Mouse (Mus musculus): Measurements from ENCODE around the gene Cyp2s1.

The Cyp2s1 gene

GRCm38 (mm10) chr7:25816241-25816919 lies at the start of gene Cyp2s1:
Cyp2s1 (minus strand) TSS chr7:25816913.
- DNase-seq (ENCODE audit: low spot score in 2 of 2): peak; percentile 39 to 41

GRCm38 (mm10) chr7:25864861-25865260 lies 48.1 kb upstream of the Cyp2s1 start:
- no peak for DNase-seq (ENCODE audit: low spot score in 2 of 2)

- DNase-seq (ENCODE audit: low spot score in 2 of 2): no peak
Measured at GRCm38 (mm10) chr7:25863756-25864155, 47.0 kb upstream of the Cyp2s1 start.

GRCm38 (mm10) chr7:25862365-25862764 lies 45.7 kb upstream of the Cyp2s1 start:
- no peak for DNase-seq (ENCODE audit: low spot score in 2 of 2)

GRCm38 (mm10) chr7:25859962-25860870 lies 43.5 kb upstream of the Cyp2s1 start:
- DNase-seq (ENCODE audit: low spot score in 2 of 2): no peak

GRCm38 (mm10) chr7:25855082-25855481 lies 38.4 kb upstream of the Cyp2s1 start:
- peak; percentile 29 to 69 for DNase-seq (ENCODE audit: low spot score in 2 of 2)

- peak; percentile 24 to 25 for DNase-seq (ENCODE audit: low spot score in 2 of 2)
Measured at GRCm38 (mm10) chr7:25848444-25848812, 31.7 kb upstream of the Cyp2s1 start.

GRCm38 (mm10) chr7:25847722-25848443 lies 31.2 kb upstream of the Cyp2s1 start:
- peak; percentile 88 to 93 for DNase-seq (ENCODE audit: low spot score in 2 of 2)

GRCm38 (mm10) chr7:25844885-25845284 lies 28.2 kb upstream of the Cyp2s1 start:
- DNase-seq (ENCODE audit: low spot score in 2 of 2): no peak

- DNase-seq (ENCODE audit: low spot score in 2 of 2): no peak
Measured at GRCm38 (mm10) chr7:25844423-25844822, 27.7 kb upstream of the Cyp2s1 start.

GRCm38 (mm10) chr7:25843492-25843891 lies 26.8 kb upstream of the Cyp2s1 start:
- no peak for DNase-seq (ENCODE audit: low spot score in 2 of 2)

GRCm38 (mm10) chr7:25840908-25841307 lies 24.2 kb upstream of the Cyp2s1 start:
- no peak for DNase-seq (ENCODE audit: low spot score in 2 of 2)

- no peak for DNase-seq (ENCODE audit: low spot score in 2 of 2)
Measured at GRCm38 (mm10) chr7:25835188-25835891, 18.6 kb upstream of the Cyp2s1 start.

GRCm38 (mm10) chr7:25831557-25832530 lies 15.1 kb upstream of the Cyp2s1 start:
- DNase-seq (ENCODE audit: low spot score in 2 of 2): no peak

- no peak for DNase-seq (ENCODE audit: low spot score in 2 of 2)
Measured at GRCm38 (mm10) chr7:25830251-25830650, 13.5 kb upstream of the Cyp2s1 start.

GRCm38 (mm10) chr7:25827199-25827598 lies 10.5 kb upstream of the Cyp2s1 start:
- DNase-seq (ENCODE audit: low spot score in 2 of 2): no peak

- DNase-seq (ENCODE audit: low spot score in 2 of 2): no peak
Measured at GRCm38 (mm10) chr7:25826029-25826428, 9.3 kb upstream of the Cyp2s1 start.

GRCm38 (mm10) chr7:25825043-25825442 lies 8.3 kb upstream of the Cyp2s1 start:
- no peak for DNase-seq (ENCODE audit: low spot score in 2 of 2)

GRCm38 (mm10) chr7:25815571-25815970 lies 1.1 kb downstream of the Cyp2s1 start:
- no peak for DNase-seq (ENCODE audit: low spot score in 2 of 2)

GRCm38 (mm10) chr7:25814711-25815110 lies 2.0 kb downstream of the Cyp2s1 start:
- no peak for DNase-seq (ENCODE audit: low spot score in 2 of 2)
